Mouse (Mus musculus) megakaryocyte, embryonic 14.5 days (primary cell): ENCODE measurements around the gene Cd68.

Experiments used
- FLI1 ChIP-seq: IDR thresholded peaks from 2 replicates; pipeline ENCODE4 v1.6.1; 2012; ENCODE audit warnings: low read length, inconsistent platforms, mixed read lengths
- GATA1 ChIP-seq: IDR thresholded peaks from 3 replicates; pipeline ENCODE4 v1.6.1; 2012; ENCODE audit warnings: mixed read lengths, low read length, inconsistent platforms, borderline replicate concordance

GRCm38 (mm10) chr11:69687061-69687460 is 21.1 kb upstream of the Cd68 start:
- TF ChIP-seq GATA1, result no peak
- no peak for TF ChIP-seq FLI1
